Mouse (Mus musculus) limb, embryonic 14.5 days (tissue): ENCODE results near the gene Siglecg. TPM values are rescaled to one million over a fixed set of nuclear protein-coding genes. Genes with fewer than 3 reads are reported as not detected.

Experiments used
- ATAC-seq: fragments of 200-750 bp; cut with Nextera tagmentation; 2 replicates; pipeline ENCODE4 v1.8.0; 2017; ENCODE audit warnings: low read depth, moderate number of reproducible peaks, moderate TSS enrichment; ENCODE audit not compliant: low FRiP score
- DNase-seq: peaks from one replicate; pipeline ENCODE4 v3.0.0-alpha.2; 2015; ENCODE audit warnings: low spot score
- H3K27ac ChIP-seq: fragments of 300-500 bp; sonication (generic); replicated peaks from 2 replicates; pipeline ENCODE4 v1.5.1; 2014; ENCODE audit warnings: low read depth, mild to moderate bottlenecking, low read length, moderate library complexity, mixed read lengths
- H3K27me3 ChIP-seq: fragments of 300-500 bp; sonication (generic); 2 replicates; pipeline ENCODE4 v1.6.1; 2014; ENCODE audit warnings: low read length, mixed read lengths; ENCODE audit not compliant: control insufficient read depth, insufficient read depth
- H3K36me3 ChIP-seq: fragments of 300-500 bp; sonication (generic); 2 replicates; pipeline ENCODE4 v1.6.1; 2014; ENCODE audit warnings: mild to moderate bottlenecking, low read length, moderate library complexity, mixed read lengths; ENCODE audit not compliant: control insufficient read depth, insufficient read depth
- H3K4me1 ChIP-seq: fragments of 300-500 bp; sonication (generic); 2 replicates; pipeline ENCODE4 v1.6.1; 2014; ENCODE audit warnings: antibody characterized with exemption, low read length, mixed read lengths; ENCODE audit not compliant: control insufficient read depth, insufficient read depth
- H3K4me2 ChIP-seq: fragments of 300-500 bp; sonication (generic); replicated peaks from 2 replicates; pipeline ENCODE4 v1.6.1; 2014; ENCODE audit warnings: low read depth, mild to moderate bottlenecking, low read length, moderate library complexity; ENCODE audit not compliant: severe bottlenecking
- H3K4me3 ChIP-seq: fragments of 300-500 bp; sonication (generic); replicated peaks from 2 replicates; pipeline ENCODE4 v1.5.1; 2014; ENCODE audit warnings: low read length
- H3K9ac ChIP-seq: fragments of 300-500 bp; sonication (generic); 2 replicates; pipeline ENCODE4 v1.6.1; 2014; ENCODE audit warnings: mild to moderate bottlenecking, low read depth, low read length, moderate library complexity; ENCODE audit not compliant: severe bottlenecking
- H3K9me3 ChIP-seq: fragments of 300-500 bp; sonication (generic); 2 replicates; pipeline ENCODE4 v1.6.1; 2016; ENCODE audit warnings: low read length; ENCODE audit not compliant: control insufficient read depth
- POLR2A ChIP-seq: fragments of 200-500 bp; IDR thresholded peaks from 2 replicates; pipeline ENCODE4 v1.8.0; 2012; ENCODE audit warnings: inconsistent platforms, mild to moderate bottlenecking, moderate library complexity, borderline replicate concordance; ENCODE audit not compliant: insufficient read depth, insufficient read length; ENCODE audit errors: extremely low read depth
- WGBS: fragments of 180-500 bp; shearing (Covaris S2); extraction: QIAGEN DNeasy Blood & Tissue Kit; methylation state at CpG from one replicate; pipeline ENCODE4 v1.1.7; 2014; 5-methylcytosine and 5-hydroxymethylcytosine counted together
- polyA plus RNA-seq, 2 experiments: library from polyadenylated mRNA; depleted of rRNA in 1 of 2; stranded (reverse) in 1 of 2; unstranded in 1 of 2; fragments of >200 nt; fragmentation: Nextera tagmentation in 1 of 2; extraction: Ambion mirVana in 1 of 2; gene quantifications; 2 replicates each; pipeline versions ENCODE4 v1.2.1 to v1.2.3; 2012 to 2014

The Siglecg gene
- polyA plus RNA-seq, 2 experiments, result 0.29 to 0.33 TPM

- no peak for ATAC-seq
- WGBS, result 10% methylated on average over 9 of the region's 9 CpGs
- TF ChIP-seq POLR2A, result no peak
Measured at GRCm38 (mm10) chr7:43442684-43443083, 34.7 kb downstream of the Siglecg start.

GRCm38 (mm10) chr7:43443126-43443916 is 35.3 kb downstream of the Siglecg start:
- peak; percentile 43; the same call in 1 of the 2 replicates for TF ChIP-seq POLR2A
- peak; percentile 87 for ATAC-seq
- under 1% methylated on average over 36 of the region's 36 CpGs for WGBS
- H3K27me3 ChIP-seq, result no peaks in the 10 kb centered on the region
- peaks cover 22% of the 10 kb centered on the region for H3K4me1 ChIP-seq
- peak overlapping the region; percentile 75 for H3K4me2 ChIP-seq
- peak overlapping the region; percentile 65 for H3K9ac ChIP-seq
- H3K36me3 ChIP-seq, result no peaks in the 10 kb centered on the region
- H3K9me3 ChIP-seq, result no peaks in the 10 kb centered on the region
- DNase-seq, result peak; percentile 61
- peak overlapping the region; percentile 46 for H3K4me3 ChIP-seq
- H3K27ac ChIP-seq, result peak overlapping the region; percentile 93

More at GRCm38 (mm10) chr7:43442684-43443083, 34.7 kb downstream of the Siglecg start:
- peak overlapping the region; percentile 65 for H3K9ac ChIP-seq
- peak overlapping the region; percentile 46 for H3K4me3 ChIP-seq
- peak overlapping the region; percentile 93 for H3K27ac ChIP-seq
- H3K9me3 ChIP-seq, result no peaks in the 10 kb centered on the region
- H3K4me1 ChIP-seq, result peaks cover 20% of the 10 kb centered on the region
- no peaks in the 10 kb centered on the region for H3K27me3 ChIP-seq
- no peak for DNase-seq
- H3K36me3 ChIP-seq, result no peaks in the 10 kb centered on the region
- H3K4me2 ChIP-seq, result peak overlapping the region; percentile 75

GRCm38 (mm10) chr7:43443917-43444293 is 35.9 kb downstream of the Siglecg start, which contains the start of the genes Etfb and Gm45233:
Gene Etfb (plus strand): TSS chr7:43444083.
Gene Gm45233 (plus strand): TSS chr7:43444128.
- TF ChIP-seq POLR2A, result no peak
- Histone ChIP-seq H3K9ac (peak within 1 kb of the TSS; percentile 65), H3K4me3 (peak within 1 kb of the TSS; percentile 46), H3K27me3 (no peaks in the 10 kb centered on the region), H3K4me2 (peak within 1 kb of the TSS; percentile 84), H3K36me3 (no peaks in the 10 kb centered on the region), H3K4me1 (peaks cover 22% of the 10 kb centered on the region), H3K27ac (peak within 1 kb of the TSS; percentile 93), H3K9me3 (no peaks in the 10 kb centered on the region)
- WGBS, result under 1% methylated on average over 27 of the region's 27 CpGs
- peak; percentile 98 for ATAC-seq
- DNase-seq, result peak; percentile 94

- ATAC-seq, result no peak
- Histone ChIP-seq H3K36me3 (0 out of 2 replicates have a peak, but pooled peaks cover 7% of the 10 kb centered on the region), H3K27ac (no peak overlapping the region), H3K9me3 (no peaks in the 10 kb centered on the region), H3K4me1 (peaks cover 16% of the 10 kb centered on the region), H3K4me2 (no peak overlapping the region), H3K9ac (no peak overlapping the region), H3K27me3 (no peaks in the 10 kb centered on the region), H3K4me3 (no peak overlapping the region)
- WGBS, result 88% methylated on average over 4 of the region's 4 CpGs
- DNase-seq, result no peak
- TF ChIP-seq POLR2A, result no peak
Measured at GRCm38 (mm10) chr7:43447801-43448200, 39.8 kb downstream of the Siglecg start.

GRCm38 (mm10) chr7:43448246-43448645 is 40.2 kb downstream of the Siglecg start:
- no peak overlapping the region for H3K9ac ChIP-seq
- no peak overlapping the region for H3K27ac ChIP-seq
- peaks cover 12% of the 10 kb centered on the region for H3K4me1 ChIP-seq
- no peaks in the 10 kb centered on the region for H3K27me3 ChIP-seq
- H3K4me2 ChIP-seq, result no peak overlapping the region
- no peaks in the 10 kb centered on the region for H3K9me3 ChIP-seq
- no peak overlapping the region for H3K4me3 ChIP-seq
- TF ChIP-seq POLR2A, result no peak
- ATAC-seq, result no peak
- peaks cover 11% of the 10 kb centered on the region for H3K36me3 ChIP-seq
- no peak for DNase-seq
- 86% methylated on average over 3 of the region's 3 CpGs for WGBS
